Mouse (Mus musculus) CH12.LX (cell line): ENCODE data around the gene Tet3. TPM values are rescaled to one million over a fixed set of nuclear protein-coding genes. Genes with fewer than 3 reads are reported as not detected.

Experiments used
- DNase-seq: peaks from one replicate; pipeline ENCODE4 v3.0.0-alpha.2; 2013; ENCODE audit errors: extremely low read depth
- H3K27ac ChIP-seq: 2 replicates; pipeline ENCODE4 v1.5.1; 2012; ENCODE audit warnings: low read depth, mild to moderate bottlenecking, control low read depth, moderate library complexity; ENCODE audit not compliant: insufficient read depth
- H3K27me3 ChIP-seq: replicated peaks from 2 replicates; pipeline ENCODE3; 2012; ENCODE audit warnings: inconsistent platforms
- H3K36me3 ChIP-seq, 2 experiments: replicated peaks in 1 of 2; 2 replicates each; pipeline versions ENCODE3 to v1.6.1; 2012; ENCODE audit warnings: inconsistent platforms in 1 of 2, low read length in 1 of 2, mild to moderate bottlenecking in 1 of 2, mixed read lengths in 1 of 2, moderate library complexity in 1 of 2; ENCODE audit not compliant: control insufficient read depth in 1 of 2, insufficient read depth in 1 of 2
- H3K4me1 ChIP-seq, 2 experiments: 2 replicates each; pipeline ENCODE4 v1.6.1; 2012; ENCODE audit warnings: inconsistent platforms in 1 of 2, moderate library complexity in 1 of 2; ENCODE audit not compliant: insufficient read depth in 2 of 2, control insufficient read depth in 1 of 2
- H3K4me2 ChIP-seq: 2 replicates; pipeline ENCODE4 v1.6.1; 2012; ENCODE audit warnings: low read depth, mild to moderate bottlenecking, control low read depth; ENCODE audit not compliant: poor library complexity, insufficient read depth, severe bottlenecking
- H3K4me3 ChIP-seq, 3 experiments: fragments of 150-350 bp in 1 of 3; sonication (generic) in 1 of 3; replicated peaks in 1 of 3; 2 replicates each; pipeline versions ENCODE3 to v1.5.1; 2011 to 2012; ENCODE audit warnings: low read depth in 2 of 3, low read length in 2 of 3, mild to moderate bottlenecking in 2 of 3, moderate library complexity in 2 of 3, control low read depth in 1 of 3, improper control_type of control experiment in 1 of 3, inconsistent platforms in 1 of 3, mixed read lengths in 1 of 3; ENCODE audit not compliant: poor library complexity in 1 of 3
- H3K79me2 ChIP-seq: replicated peaks from 2 replicates; pipeline ENCODE4 v1.6.1; 2012; ENCODE audit warnings: mild to moderate bottlenecking, moderate library complexity; ENCODE audit not compliant: control insufficient read depth, poor library complexity, insufficient read depth, severe bottlenecking; ENCODE audit errors: extremely low read depth
- H3K9ac ChIP-seq: 2 replicates; pipeline ENCODE4 v1.6.1; 2012; ENCODE audit warnings: low read depth, mild to moderate bottlenecking, control low read depth, moderate library complexity; ENCODE audit not compliant: insufficient read depth
- H3K9me3 ChIP-seq: replicated peaks from 2 replicates; pipeline ENCODE3; 2012; ENCODE audit warnings: low read length, inconsistent platforms, mixed read lengths
- BHLHE40 ChIP-seq: IDR thresholded peaks from 2 replicates; pipeline ENCODE4 v1.6.1; 2011; ENCODE audit warnings: mild to moderate bottlenecking, low read depth, low read length, improper control_type of control experiment
- CHD2 ChIP-seq: IDR thresholded peaks from 2 replicates; pipeline ENCODE4 v1.6.1; 2011; ENCODE audit warnings: low read length, improper control_type of control experiment
- CTCF ChIP-seq, 2 experiments: IDR thresholded peaks in 1 of 2; conservative IDR thresholded peaks in 1 of 2; 2 replicates each; pipeline ENCODE4 v1.5.1; 2011 to 2012; ENCODE audit warnings: low read depth in 2 of 2, low read length in 2 of 2, improper control_type of control experiment in 1 of 2, inconsistent platforms in 1 of 2, mild to moderate bottlenecking in 1 of 2, moderate library complexity in 1 of 2
- GABPA ChIP-seq: IDR thresholded peaks from 2 replicates; pipeline ENCODE4 v1.6.1; 2012; ENCODE audit warnings: low read depth, low read length, improper control_type of control experiment, inconsistent platforms; ENCODE audit not compliant: insufficient replicate concordance
- HCFC1 ChIP-seq: IDR thresholded peaks from 2 replicates; pipeline ENCODE4 v1.6.1; 2012; ENCODE audit warnings: low read depth, mild to moderate bottlenecking, inconsistent platforms, low read length, improper control_type of control experiment
- JUND ChIP-seq: conservative IDR thresholded peaks from 2 replicates; pipeline ENCODE4 v1.6.1; 2011; ENCODE audit warnings: low read depth, low read length, improper control_type of control experiment
- KAT2A ChIP-seq: IDR thresholded peaks from 2 replicates; pipeline ENCODE4 v1.6.1; 2012; ENCODE audit warnings: low read length, improper control_type of control experiment, inconsistent platforms; ENCODE audit not compliant: insufficient replicate concordance
- NRF1 ChIP-seq: IDR thresholded peaks from 2 replicates; pipeline ENCODE4 v1.6.1; 2014; ENCODE audit warnings: low read depth, mild to moderate bottlenecking, inconsistent platforms, low read length, improper control_type of control experiment, moderate library complexity
- POLR2A ChIP-seq: IDR thresholded peaks from 2 replicates; pipeline ENCODE4 v1.6.1; 2011; ENCODE audit warnings: low read depth, mild to moderate bottlenecking, improper control_type of control experiment, low read length
- RAD21 ChIP-seq: IDR thresholded peaks from 2 replicates; pipeline ENCODE4 v1.6.1; 2011; ENCODE audit warnings: low read depth, mild to moderate bottlenecking, low read length, improper control_type of control experiment, moderate library complexity
- RCOR1 ChIP-seq: conservative IDR thresholded peaks from 2 replicates; pipeline ENCODE4 v1.6.1; 2012; ENCODE audit warnings: low read depth, mild to moderate bottlenecking, inconsistent platforms, low read length, improper control_type of control experiment
- SIN3A ChIP-seq: IDR thresholded peaks from 2 replicates; pipeline ENCODE4 v1.6.1; 2012; ENCODE audit warnings: low read length, improper control_type of control experiment, inconsistent platforms
- SMC3 ChIP-seq: IDR thresholded peaks from 2 replicates; pipeline ENCODE4 v1.6.1; 2011; ENCODE audit warnings: low read depth, low read length, improper control_type of control experiment
- USF1 ChIP-seq: IDR thresholded peaks from 2 replicates; pipeline ENCODE4 v1.6.1; 2014; ENCODE audit warnings: low read depth, mild to moderate bottlenecking, inconsistent platforms, low read length, improper control_type of control experiment
- ZNF384 ChIP-seq: IDR thresholded peaks from 2 replicates; pipeline ENCODE4 v1.6.1; 2012; ENCODE audit warnings: low read depth, low read length, improper control_type of control experiment, inconsistent platforms
- dilution Hi-C: fragments of 300-500 bp; cut with MboI; formaldehyde crosslinking; loops from 2 replicates; pipeline ENCODE4 v1.14.3; 2020; ENCODE audit warnings: low sequenced_read_pairs; ENCODE audit not compliant: extremely low pct_unique_long_range_greater_than_20kb, extremely low pct_ligation_motif_present
- in situ Hi-C: fragments of 300-500 bp; cut with MboI; formaldehyde crosslinking; loops from 3 replicates; pipeline ENCODE4 v1.14.3; 2019; ENCODE audit warnings: low sequenced_read_pairs, low pct_ligation_motif_present, low pct_unique_long_range_greater_than_20kb, mixed read lengths
- polyA plus RNA-seq: library from polyadenylated mRNA; unstranded; fragments of >175 nt; gene quantifications from 2 replicates; pipeline ENCODE4 v1.2.1, GENCODE M21; 2012; ENCODE audit warnings: low read depth; ENCODE audit not compliant: insufficient read length
- total RNA-seq, 2 experiments: library from RNA; depleted of rRNA; stranded (reverse); fragments of 300-350 nt in 1 of 2; fragments of >200 nt in 1 of 2; gene quantifications; 2 replicates each; pipeline ENCODE4 v1.2.3; 2012 to 2014

The Tet3 gene
- total and polyA plus RNA-seq, 3 experiments, result 3.2 to 10.0 (median 8.2) TPM

- dilution Hi-C loops, result no loop called here
- DNase-seq, result no peak
- H3K9ac ChIP-seq, result no peak overlapping the region
- H3K27me3 ChIP-seq, result no peaks in the 10 kb centered on the region
- H3K4me3 ChIP-seq, result no peak overlapping the region
- no peak overlapping the region for H3K27ac ChIP-seq
- in situ Hi-C loops, result no loop called here
- H3K36me3 ChIP-seq, result peaks cover 51 to 69% of the 10 kb centered on the region in 2 experiments
- H3K79me2 ChIP-seq, result peaks cover 6% of the 10 kb centered on the region
- TF ChIP-seq SIN3A, result no peak
- no peak overlapping the region for H3K4me2 ChIP-seq
- H3K4me1 ChIP-seq, result no peaks in the 10 kb centered on the region
- H3K9me3 ChIP-seq, result no peaks in the 10 kb centered on the region
Observed at GRCm38 (mm10) chr6:83342957-83343356, 115.9 kb downstream of the Tet3 start.

- no peak overlapping the region for H3K4me3 ChIP-seq
- no peak overlapping the region for H3K9ac ChIP-seq
- no peak overlapping the region for H3K27ac ChIP-seq
- peaks cover 52 to 70% of the 10 kb centered on the region in 2 experiments for H3K36me3 ChIP-seq
- no peak for DNase-seq
- no peaks in the 10 kb centered on the region for H3K27me3 ChIP-seq
- in situ Hi-C loops, result no loop called here
- H3K4me2 ChIP-seq, result no peak overlapping the region
- peaks cover 9% of the 10 kb centered on the region for H3K79me2 ChIP-seq
- dilution Hi-C loops, result no loop called here
- H3K4me1 ChIP-seq, result no peaks in the 10 kb centered on the region
- TF ChIP-seq ZNF384, result no peak
- no peak for TF ChIP-seq HCFC1
- no peak for TF ChIP-seq RAD21
- TF ChIP-seq USF1, result no peak
- no peak for TF ChIP-seq CHD2
- TF ChIP-seq NRF1, result no peak
- no peak for TF ChIP-seq BHLHE40
- TF ChIP-seq KAT2A, result no peak
- no peak for TF ChIP-seq JUND
- no peak for TF ChIP-seq POLR2A
- TF ChIP-seq GABPA, result no peak
- H3K9me3 ChIP-seq, result no peaks in the 10 kb centered on the region
Observed at GRCm38 (mm10) chr6:83341387-83341786, 117.5 kb downstream of the Tet3 start.

GRCm38 (mm10) chr6:83327591-83328190 is 131.2 kb downstream of the Tet3 start:
- DNase-seq, result no peak
- Histone ChIP-seq H3K27me3 (no peaks in the 10 kb centered on the region), H3K4me2 (peak overlapping the region; percentile 99)
- TF ChIP-seq CTCF (conservative IDR thresholded peaks at IDR 0.05 in 1 of 2, IDR thresholded peaks at IDR 0.05 in 1 of 2; ENCODE audit: low read depth in 2 of 2, low read length in 2 of 2), result peak in 1 of 2 experiments; percentile 39; a peak in 2 of 4 replicates
- TF ChIP-seq GABPA, result no peak
- no peak for TF ChIP-seq RCOR1
- TF ChIP-seq KAT2A, result 0 out of 2 replicates have a peak, but pooled peaks have one; percentile 39
- peak; percentile 25 for TF ChIP-seq SMC3
- peak; percentile 54 for TF ChIP-seq ZNF384
- peak; percentile 51; the same call in 1 of the 2 replicates for TF ChIP-seq SIN3A
- TF ChIP-seq, all 38 proteins: peak for 5
- H3K36me3 ChIP-seq, result peaks cover 34 to 45% of the 10 kb centered on the region in 2 experiments
- H3K4me1 ChIP-seq, result peaks cover 11 to 32% of the 10 kb centered on the region in 2 experiments
- in situ Hi-C loops (no loop called here), dilution Hi-C loops (no loop called here)
- H3K4me3 ChIP-seq, result peak overlapping the region; percentile 40 to 94 (median 85)
- H3K9ac ChIP-seq, result no peak overlapping the region; the same call in 1 of the 2 replicates
- peaks cover 64% of the 10 kb centered on the region for H3K79me2 ChIP-seq
- no peaks in the 10 kb centered on the region for H3K9me3 ChIP-seq
- no peak overlapping the region for H3K27ac ChIP-seq
